Mouse (Mus musculus) spleen, adult 18-20 months (tissue): ENCODE results near the gene Phospho1.

ENCODE experiments used
- DNase-seq, 2 experiments: peaks; one replicate each; pipeline ENCODE4 v3.0.0; 2022; ENCODE audit warnings: mixed read lengths in 2 of 2

Phospho1 gene

DNA sequence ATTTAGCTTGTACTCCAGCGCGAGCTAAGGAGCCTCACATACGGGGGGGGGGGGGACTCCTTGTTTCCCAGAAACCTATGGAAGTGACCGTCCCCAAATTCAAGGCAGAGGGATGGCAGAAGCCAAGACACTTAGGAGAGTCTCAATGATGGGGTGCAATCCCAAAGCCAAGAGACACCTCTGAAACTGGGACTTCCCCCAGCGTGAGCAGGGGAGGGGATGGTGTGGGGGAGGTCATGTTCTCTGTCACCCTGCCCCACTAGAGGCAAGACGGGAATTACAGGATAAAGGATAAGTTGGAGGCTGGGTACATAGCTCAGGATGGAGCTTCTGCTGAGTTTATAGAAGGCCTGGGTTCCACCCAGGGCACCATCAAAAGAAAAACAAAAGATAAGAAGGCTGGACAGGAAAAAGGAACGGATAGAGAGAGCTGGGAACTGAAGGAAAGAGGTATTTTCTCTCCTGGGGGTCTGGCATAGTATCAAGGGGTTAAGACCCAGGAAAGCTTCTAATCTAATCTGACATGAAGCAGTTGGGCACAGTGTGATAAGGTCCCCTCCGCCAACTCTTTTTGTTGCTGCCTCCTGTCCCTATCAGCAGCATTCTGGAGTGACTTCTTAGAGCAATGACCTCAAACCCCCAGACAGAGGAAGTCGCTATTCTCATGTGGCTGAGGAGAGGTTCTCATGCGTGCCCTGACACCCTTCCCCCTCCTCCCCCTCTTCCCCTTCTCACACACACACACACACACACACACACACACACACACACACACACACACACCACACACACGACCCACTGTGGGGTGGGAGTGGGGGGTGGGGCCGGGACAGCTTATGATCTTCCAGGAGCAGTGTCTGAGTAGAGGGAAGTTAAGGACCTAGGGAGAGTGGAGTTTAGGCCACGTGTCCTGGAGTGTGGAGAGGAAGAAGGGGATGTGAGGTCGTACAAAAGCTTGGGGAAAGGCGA, 10.7 kb downstream of the Phospho1 start:
- peak; percentile 60 to 61 for DNase-seq

DNA sequence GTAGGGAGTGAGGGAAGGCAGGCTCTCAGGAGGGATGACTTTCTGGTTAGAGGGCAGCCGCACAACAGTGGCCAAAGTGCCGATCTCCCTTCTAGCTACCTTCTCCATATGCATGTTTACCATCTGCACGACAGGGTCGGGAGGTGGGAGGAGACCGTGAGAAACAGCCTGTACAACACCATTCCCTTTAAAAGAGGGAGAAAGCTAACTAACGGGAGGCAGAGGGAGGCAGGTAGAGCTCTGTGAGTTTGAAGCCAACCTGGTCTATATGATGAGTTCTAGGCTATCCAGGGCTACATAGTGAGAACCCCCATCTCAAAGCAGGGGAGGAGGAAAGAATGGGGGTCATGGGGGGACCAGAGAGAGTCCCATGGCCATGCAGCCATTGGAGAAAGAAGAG, 11.5 kb downstream of the Phospho1 start:
- DNase-seq, result no peak

DNA sequence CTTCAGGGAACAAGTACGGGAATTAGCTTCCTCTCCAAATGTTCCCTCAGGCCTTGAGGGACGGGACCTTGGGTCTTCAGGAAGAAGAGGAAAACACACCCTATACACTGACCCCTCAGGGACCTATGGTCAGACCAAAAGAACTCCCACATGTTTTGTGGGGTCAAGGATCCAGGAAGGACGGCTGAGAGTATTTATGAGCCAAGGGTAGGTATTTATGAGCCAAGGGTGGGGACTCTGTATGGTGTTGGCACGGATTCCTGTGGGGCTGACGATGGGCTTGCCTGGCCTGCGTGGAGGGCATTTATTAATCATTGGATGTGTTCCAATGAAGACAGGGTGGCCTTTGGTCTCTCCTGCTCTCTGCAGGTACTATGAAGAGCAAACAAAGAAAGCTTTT, 12.1 kb downstream of the Phospho1 start:
- no peak for DNase-seq

DNA sequence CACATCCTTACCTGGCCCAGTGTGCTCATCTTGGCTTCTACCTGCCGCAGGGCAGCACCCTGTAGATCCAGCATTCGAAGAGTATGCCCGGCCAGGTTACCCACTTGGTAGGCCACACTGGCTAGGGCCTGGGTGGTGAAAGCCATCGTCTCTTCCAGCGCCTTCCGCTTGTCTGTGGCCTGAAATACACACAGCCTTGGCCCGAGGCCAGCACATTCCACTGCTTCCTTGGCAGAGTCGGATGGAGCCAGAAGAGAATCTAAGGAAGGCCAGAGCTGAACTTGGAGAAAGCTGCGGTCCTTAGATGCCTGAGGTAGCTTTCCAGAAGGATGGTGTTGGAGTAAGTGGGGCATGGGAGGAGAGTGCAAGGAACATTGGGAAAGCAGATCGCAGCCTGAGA, 12.8 kb downstream of the Phospho1 start, which contains the start of gene Gngt2:
Gngt2 (plus strand) TSS at position 158 of the 400 bp plus-strand sequence.
- DNase-seq, result no peak

DNA sequence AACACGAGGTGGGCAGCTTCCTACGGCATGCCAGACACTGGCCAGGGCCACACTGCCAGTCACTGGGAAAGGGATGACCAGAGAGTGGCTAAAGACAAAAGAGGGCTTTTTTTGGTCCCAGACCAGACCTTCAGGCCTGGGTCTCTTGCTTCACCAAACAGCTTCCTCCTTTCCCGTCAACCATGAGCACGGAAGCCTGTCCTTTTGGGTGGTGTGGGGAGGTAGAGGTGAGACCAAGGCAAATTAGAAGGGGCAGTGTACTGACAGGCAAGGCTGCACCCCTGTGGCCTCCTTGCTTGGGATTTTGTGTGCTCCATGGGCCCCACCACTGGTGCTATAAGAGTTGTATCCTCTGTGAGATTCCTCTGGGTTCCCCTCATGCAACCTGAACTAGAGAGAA, 14.3 kb downstream of the Phospho1 start:
- no peak for DNase-seq

DNA sequence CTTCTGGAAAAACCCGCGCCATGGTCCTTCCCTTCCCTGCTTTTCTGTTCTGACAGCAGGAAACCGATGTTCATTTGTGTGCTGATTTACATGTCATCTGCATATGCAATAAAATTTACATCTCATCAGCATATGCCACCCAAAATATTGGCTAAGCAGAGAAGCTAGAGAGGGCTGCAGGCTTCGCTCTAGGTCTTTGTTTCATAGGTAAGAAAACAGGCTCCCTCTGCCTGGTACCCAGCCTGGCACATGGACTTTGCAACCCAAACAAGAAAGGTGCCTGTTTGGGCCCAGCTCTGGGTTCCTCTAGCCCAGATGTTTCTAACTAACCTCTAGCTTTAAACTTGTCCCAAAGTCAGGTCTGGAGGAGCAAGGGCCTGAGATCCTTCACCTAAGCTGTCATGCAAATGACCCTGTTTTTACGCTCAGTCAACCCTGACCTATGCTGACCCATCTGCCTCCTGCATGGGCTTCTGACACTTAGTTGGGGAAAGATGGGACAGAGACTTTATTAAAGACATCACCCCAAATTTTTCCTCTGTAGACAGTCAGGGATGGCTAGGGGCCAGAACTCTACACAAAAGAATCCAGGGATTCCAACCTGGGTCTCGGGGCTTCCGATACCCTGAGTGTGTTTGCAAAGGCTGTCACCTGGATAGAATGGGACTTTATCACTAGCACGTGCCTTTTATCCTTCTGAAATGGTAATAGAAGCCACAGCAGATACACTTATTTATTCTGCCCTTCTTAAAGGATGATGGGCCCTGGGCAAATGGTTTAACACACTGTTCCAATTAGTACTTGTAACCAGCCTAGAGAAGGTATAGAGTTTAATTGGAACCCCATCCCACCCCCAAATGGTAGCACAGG, 14.9 kb downstream of the Phospho1 start:
- no peak for DNase-seq

DNA sequence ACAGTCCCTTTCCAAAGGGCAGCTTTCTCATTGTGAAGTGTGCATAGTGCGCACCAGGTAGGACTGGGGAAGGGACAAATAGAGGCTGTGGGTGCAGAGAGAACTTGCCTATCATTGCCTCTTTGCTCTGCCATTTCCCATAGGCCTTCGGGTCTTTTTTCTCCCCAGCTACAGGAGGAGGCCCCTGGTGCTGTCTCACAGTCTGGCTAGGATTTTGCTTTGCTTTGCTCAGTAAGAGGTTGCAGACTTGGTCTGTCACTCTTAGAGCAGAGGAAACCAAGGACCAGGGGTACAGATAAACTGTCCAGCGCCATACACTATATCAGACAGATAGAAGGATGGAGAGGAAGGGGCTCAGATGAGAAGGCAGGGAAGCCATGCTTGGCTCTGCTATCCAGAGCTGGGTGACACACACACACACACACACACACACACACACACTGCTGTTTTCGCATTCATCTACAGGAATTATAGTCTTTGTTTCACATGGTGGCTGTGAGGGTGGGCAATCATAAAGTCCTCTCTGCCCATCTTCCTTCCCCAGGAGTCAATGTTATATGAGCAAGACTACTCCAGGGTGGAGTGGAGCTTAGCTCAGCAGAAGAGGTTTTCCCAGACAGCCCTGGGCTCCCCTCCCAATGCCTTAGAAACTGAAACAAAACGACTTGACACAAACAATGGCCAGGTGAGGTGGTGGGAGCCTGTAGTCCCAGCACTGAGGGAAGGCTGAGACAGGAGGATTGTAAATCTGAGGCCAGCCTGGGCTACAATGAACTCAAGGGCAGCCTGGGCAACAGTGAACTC, 16.6 kb downstream of the Phospho1 start:
- no peak for DNase-seq

DNA sequence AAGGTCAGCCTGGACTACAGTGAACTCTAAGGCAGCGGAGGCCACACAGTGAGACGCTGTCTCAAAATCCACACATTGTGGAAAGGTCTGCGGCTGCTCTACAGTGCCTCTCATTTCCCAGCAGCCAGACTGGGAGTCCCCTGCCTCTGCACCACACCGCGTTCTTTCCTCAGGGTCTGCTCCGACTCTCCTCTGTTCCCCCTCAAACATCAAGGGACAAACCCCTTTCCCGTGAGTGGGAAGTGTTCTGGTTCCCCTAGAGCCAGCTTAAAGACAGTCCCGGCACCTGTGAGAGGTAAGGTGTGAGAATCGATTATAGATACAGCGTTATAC, 17.2 kb downstream of the Phospho1 start:
- no peak for DNase-seq

DNA sequence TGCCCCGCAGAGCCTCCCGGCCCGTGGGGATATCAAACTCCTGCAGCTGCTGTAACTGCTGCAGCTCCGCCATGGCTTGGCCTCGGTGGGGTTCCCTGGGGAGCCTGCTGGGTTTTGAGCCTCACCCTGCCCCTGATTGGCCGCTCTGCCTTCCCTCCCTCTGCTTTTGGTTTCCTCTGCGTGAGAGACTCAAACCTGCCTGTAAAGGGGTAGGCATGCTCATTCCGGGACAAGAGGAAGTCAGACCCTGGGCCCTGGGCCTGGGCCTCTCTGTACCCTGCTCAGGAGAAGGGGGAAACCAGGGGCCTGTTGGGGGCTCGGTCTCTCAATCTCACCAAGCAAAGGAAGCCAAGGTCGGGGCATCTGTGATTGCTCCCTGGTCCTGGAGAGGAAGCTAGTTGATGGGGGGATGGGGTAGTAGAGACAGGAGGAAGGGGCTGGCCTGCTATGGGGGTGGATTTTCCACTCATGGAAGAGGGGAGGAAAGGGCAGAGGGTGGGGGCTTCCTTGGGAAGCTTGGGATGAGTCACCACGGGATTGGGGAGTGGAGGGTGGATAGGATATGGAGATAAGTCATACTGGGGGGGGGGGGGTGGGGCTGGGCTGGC, 17.9 kb downstream of the Phospho1 start, which contains the start of gene Abi3:
Abi3 (minus strand) TSS at position 403 of the 608 bp plus-strand sequence.
- DNase-seq, result peak; percentile 75 to 76

DNA sequence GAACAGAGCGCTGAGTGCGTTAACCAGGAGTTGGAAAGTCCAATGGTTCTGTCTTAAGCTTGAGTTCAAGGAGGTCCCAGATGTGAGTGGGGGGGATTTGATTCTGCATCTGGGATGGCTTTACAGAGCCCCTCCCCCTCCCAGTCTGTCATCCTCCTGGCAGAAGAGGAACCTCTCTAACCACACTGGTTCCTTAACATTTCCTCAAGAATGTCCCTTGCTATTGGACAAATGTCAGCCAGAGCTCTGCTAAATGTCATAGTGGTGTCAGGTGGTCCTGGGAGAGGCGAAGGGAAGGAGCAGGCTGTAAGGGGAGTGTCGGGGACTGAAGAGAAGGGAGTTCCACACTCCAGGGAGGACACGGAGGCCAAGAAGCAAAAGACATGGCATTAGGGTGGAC, 18.7 kb downstream of the Phospho1 start:
- DNase-seq, result no peak

DNA sequence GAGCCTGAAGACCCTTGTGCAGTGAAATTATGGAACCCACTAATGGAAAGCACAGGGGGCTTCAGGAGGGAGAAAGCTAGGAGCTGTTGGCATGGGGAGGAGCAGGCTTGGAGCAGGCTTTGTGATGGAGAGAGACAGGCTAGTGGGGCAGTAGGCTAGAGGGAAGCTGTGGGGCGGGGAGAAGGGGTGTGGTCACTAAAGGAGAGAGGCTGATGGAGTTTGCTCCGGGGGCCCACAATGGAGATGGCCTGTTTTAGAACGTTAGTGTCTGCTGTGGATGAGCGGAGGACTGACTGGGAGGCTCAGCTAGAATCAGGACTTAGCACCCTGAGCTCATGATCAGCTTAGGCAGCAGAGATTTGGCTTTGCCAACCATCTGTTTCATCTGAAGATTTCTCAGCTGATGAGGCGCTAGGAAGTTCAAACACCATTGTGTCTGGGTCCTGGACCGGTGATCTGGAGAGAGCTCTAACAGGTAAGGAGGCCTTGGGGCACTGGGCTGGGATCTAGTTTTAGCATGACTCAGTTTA, 19.2 kb downstream of the Phospho1 start:
- DNase-seq, result no peak

DNA sequence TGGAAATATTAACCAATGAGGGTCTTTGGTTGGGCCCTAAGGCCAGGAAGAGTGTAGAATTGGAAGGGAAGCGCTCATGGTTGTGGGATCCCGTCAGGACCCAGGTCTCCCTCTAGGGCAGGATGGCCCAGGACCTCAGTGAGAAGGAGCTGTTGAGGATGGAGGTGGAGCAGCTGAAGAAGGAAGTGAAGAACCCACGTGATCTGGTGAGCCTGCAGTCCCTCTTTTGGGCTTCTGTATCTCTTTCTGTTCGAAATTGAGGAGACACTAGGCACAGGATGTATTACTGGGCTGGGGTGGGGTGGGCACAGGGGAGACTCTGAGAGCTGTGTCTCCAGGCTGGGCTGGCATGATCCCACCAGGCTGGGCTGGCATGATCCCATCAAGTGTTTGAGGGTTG, 20.6 kb downstream of the Phospho1 start:
- DNase-seq, result no peak

DNA sequence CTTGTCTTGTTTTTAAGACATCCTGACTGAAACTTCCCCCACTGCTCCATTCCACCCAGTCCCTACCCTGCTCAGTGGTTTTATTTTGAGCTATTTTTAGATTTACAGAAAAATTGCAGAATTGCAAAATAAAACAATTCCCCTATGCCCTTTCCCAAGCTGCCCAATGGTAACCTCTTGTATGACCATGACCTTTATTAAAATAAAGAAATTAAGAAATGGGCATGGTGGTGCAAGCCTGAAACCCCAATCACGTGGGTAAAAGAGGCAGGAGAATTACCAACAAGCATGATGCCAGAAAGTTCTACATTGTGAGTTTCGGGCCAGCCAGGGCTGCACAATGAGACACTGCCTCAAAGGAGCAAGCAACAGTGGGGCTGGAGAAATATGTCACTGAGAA, 26.6 kb downstream of the Phospho1 start:
- no peak for DNase-seq

DNA sequence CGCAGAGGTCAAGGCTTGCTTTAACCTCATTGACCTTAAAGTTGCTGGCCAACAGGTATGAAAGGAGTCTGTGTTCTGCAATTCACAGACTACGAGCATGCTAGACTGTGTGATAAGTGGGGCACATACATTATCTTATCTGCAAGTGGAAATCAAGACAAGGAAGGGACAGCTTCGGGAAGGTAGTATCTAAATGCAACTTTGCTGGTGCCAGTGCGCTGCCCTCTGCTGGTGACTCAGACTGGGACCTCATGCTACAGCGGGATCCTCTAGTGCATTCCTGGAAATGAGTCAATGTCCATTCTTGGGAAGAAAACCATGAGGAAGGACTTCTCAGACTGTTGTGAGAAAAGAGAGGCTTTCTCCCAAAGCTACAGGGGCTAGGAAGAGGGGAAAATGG, 29.4 kb downstream of the Phospho1 start:
- DNase-seq, result peak; percentile 55 to 80

DNA sequence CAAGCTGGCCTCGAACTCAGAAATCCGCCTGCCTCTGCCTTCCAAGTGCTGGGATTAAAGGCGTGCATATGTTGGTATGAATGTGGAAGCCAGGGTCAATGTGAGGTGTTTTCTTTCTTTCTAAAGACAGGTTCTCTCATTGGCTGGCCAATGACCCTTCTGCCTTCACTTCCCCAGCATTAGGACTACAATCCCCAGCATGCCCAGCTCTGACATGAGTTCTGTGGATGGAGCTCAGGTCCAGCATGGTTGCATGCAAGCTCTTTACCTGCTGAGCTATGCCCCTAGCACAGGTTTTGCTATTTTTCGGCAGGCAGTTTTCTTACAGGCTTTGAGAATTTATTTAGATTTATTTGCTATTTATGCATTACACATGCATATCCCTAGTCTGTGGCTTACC, 33.0 kb downstream of the Phospho1 start:
- no peak for DNase-seq

DNA sequence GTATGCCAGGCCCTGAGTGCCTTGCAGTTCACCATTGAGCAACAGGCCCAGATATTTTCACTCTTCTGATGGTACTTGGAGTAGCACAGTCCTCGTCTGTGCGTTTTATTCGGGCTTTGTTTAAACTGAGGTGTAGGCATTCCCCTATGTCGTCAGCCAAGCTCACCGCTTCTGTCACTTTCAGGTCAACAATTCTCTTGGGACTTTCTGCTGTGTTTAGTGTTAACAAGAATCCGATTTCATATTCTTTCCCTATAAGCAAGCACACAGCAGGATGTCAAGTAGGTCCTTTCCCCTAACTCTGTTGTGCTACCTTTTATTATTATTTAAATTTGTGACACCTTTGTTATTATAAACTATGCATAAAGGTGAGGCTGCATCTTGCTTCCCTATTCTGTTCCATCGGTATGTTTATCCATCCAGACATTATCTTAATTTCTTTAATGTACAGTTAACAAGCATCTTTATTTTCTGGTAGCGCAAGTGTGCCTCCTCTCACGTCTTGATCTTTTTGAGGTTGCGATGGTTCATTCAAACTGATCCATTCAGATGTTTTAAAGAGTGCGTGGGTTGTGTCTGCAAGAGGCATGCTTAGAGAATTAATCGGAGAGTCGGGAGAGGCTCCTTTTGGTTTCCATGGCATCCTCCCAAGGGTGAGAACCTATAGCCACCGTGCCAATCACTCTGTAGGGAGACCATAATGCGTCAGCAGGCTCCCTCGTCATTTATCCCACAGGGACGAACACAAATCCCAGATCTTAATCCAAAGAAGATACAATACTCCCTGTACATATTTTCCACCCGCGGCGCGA, 33.6 kb downstream of the Phospho1 start:
- DNase-seq, result no peak

DNA sequence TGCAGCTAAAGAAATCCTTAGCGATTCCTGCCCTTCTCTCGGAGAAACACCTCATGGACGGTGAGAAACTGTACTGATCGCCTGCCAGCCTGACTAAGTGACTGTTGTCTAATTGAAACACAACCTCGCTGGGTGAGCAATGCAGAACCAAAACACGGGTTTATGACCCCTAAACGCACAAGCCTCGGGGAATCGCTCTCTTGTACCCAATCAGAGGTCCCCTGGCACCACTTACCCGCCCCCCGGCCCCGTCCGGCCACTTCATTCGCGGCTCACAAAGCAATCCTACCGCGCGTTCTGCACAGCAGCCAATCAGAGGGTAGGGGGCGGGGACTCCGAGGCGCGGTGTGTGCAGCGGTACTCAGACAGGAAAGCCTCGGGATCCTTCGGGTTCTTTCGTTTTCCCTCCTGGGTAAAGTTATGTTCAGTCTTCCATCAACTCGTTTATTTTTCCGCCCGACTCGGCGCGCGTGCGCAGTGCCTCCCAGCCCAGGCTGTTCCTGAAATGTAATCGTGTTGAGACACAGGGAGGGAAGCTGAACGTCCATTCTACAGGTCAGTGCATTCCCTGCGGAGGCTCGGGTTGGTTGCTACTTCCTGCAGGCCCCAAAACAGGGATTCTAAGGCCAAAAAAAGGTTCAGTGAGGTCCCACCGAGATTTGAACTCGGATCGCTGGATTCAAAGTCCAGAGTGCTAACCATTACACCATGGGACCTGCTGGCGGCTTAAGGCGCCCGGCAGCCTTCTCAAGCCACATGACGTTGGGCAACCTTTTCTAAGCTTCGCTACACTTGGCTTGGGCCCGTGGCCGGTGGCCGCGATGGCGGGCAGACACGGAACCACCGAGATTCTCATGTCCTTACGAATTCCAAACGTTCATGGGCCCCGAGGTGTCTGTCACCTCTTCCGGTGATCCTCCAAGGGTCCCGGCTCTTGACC, 34.5 kb downstream of the Phospho1 start:
- peak; percentile 92 to 93 for DNase-seq

DNA sequence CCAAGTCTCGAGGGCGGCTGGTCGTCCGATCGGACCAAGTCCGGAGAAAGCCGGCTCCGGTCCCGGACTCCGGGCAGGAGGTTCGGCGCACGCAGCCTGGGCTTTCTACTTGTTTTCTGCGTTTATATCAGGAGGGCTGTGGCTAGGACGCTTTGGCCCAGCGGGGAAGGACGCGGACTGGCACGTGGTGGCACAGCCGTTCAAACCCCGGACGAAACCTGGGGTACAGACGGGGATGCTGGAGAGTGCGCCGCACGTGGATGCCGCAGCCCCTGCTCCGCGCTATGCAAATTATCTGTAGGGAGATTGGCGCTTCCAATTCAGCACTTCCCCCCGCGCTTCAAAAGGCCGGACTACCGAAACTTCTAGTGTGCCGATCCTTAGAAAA, 35.2 kb downstream of the Phospho1 start:
- peak in 1 of 2 experiments; percentile 61 for DNase-seq

DNA sequence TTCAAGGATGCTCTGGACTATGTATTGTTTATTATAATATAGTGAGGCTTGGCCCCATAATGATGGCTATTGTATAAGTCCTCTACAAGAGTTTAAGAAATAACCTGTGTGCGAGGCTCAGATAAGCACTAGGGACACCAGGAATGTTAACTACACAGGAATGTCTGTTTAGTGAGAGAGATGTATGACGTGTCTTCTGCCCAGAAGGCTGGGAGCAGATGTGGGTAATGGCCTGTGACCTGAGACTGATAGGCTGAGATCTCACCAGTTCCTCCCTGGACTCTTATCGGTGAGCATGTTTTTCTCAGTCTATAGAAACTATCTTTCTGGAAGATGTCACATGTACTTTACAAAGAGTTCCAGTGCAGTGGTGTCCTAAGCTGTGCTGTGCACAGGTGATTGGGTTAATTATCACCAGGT, 35.8 kb downstream of the Phospho1 start:
- DNase-seq, result no peak

DNA sequence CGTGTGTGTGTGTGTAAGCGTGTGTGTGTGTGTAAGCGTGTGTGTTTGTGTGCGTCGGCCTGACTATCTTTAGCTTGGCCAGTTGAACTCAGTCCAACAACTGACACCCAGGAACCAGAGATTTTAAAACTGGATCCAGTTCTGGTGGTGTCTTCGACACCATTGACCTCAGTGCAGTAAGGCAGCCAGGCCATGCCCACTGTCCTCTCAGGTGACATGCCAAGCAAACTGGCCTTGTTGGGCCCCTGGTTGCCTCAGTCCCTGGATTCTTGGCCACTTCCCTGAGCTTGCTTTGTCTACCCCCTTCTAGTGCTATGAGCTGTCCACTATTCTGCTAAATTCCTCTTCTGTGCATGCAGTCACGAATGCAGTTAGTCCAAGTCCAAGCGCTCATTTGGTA, 37.1 kb downstream of the Phospho1 start:
- no peak for DNase-seq
